Mouse (Mus musculus) brain, embryonic 14.5 days (tissue): Measurements from ENCODE around the gene Cnpy1.

Experiments
- CTCF ChIP-seq: fragments of 200-500 bp; IDR thresholded peaks from 2 replicates; pipeline ENCODE4 v1.5.1; 2012; ENCODE audit warnings: inconsistent platforms, mild to moderate bottlenecking, moderate library complexity, borderline replicate concordance; ENCODE audit not compliant: insufficient read depth, insufficient read length; ENCODE audit errors: extremely low read depth
- POLR2A ChIP-seq: fragments of 200-500 bp; IDR thresholded peaks from 2 replicates; pipeline ENCODE4 v1.6.1; 2012; ENCODE audit warnings: mild to moderate bottlenecking, inconsistent platforms, borderline replicate concordance; ENCODE audit not compliant: poor library complexity, insufficient read depth, insufficient read length, severe bottlenecking; ENCODE audit errors: extremely low read depth

- TF ChIP-seq CTCF = no peak
- no peak for TF ChIP-seq POLR2A
Measured at GRCm38 (mm10) chr5:28245574-28245973, at the start of gene Cnpy1.
